Mouse (Mus musculus) kidney, adult 2 months (tissue): Measurements from ENCODE around the gene 1190002N15Rik.

ENCODE experiments used
- CTCF ChIP-seq: fragments of 200-500 bp; conservative IDR thresholded peaks from 2 replicates; pipeline ENCODE4 v1.5.1; 2011; ENCODE audit warnings: low read depth, mild to moderate bottlenecking, control low read depth, low read length, moderate library complexity, mixed read lengths; ENCODE audit not compliant: insufficient read depth, insufficient read length
- POLR2A ChIP-seq: fragments of 200-500 bp; IDR thresholded peaks from one replicate; pipeline ENCODE4 v1.6.1; 2011; ENCODE audit warnings: low read depth, low read length, control low read depth

DNA sequence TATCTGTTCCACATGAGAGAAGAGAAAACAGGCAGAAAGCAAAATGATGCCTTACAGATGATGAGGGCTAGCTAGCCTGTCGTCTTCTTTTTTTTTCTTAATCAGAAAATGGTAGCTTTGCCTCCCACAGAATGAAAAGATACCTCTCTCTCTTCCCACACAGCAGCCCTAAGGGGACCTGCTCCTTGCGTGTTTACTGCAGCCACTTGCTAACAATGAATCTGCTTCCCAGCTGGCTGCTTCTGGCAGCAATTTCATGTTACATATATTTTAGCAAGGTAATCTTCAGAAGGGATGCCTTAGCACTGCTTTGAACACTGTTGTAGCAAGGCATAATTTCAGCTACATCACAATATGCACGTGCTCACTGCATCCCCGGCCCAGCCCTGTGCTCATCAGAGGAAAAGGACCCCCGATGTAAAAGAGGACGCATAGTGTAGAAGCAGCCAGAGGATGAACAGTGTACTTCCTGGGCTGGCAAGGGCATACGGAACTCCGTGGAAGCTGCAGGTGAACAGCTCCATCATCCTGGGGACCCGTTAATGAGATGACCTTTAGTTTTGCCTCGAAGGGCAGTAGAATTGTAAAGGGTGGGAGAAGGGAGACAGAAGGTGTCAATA lies 64.8 kb downstream of the 1190002N15Rik start:
- TF ChIP-seq CTCF (no peak), POLR2A (no peak)
